Mouse (Mus musculus) forebrain, postnatal 0 days (tissue): ENCODE results near the gene Tk1. TPM values are rescaled to one million over a fixed set of nuclear protein-coding genes. Genes with fewer than 3 reads are reported as not detected.

Source experiments
- ATAC-seq: fragments of 200-750 bp; cut with Nextera tagmentation; 2 replicates; pipeline ENCODE4 v1.8.0; 2017; ENCODE audit warnings: mild to moderate bottlenecking, moderate library complexity
- DNase-seq: peaks from one replicate; pipeline ENCODE4 v3.0.0-alpha.2; 2015
- H3K27ac ChIP-seq: fragments of 300-500 bp; sonication (generic); 2 replicates; pipeline ENCODE4 v1.5.1; 2014; ENCODE audit warnings: low read depth, mild to moderate bottlenecking, antibody characterized with exemption, low read length, moderate library complexity, mixed read lengths
- H3K27me3 ChIP-seq: fragments of 300-500 bp; sonication (generic); 2 replicates; pipeline ENCODE4 v1.6.1; 2014; ENCODE audit warnings: mild to moderate bottlenecking, low read length, mixed read lengths; ENCODE audit not compliant: insufficient read depth
- H3K36me3 ChIP-seq: fragments of 300-500 bp; sonication (generic); 2 replicates; pipeline ENCODE4 v1.6.1; 2014; ENCODE audit warnings: mild to moderate bottlenecking, moderate library complexity; ENCODE audit not compliant: insufficient read depth
- H3K4me1 ChIP-seq: fragments of 300-500 bp; sonication (generic); 2 replicates; pipeline ENCODE4 v1.6.1; 2014; ENCODE audit warnings: antibody characterized with exemption; ENCODE audit not compliant: insufficient read depth
- H3K4me2 ChIP-seq: fragments of 300-500 bp; sonication (generic); 2 replicates; pipeline ENCODE4 v1.6.1; 2014; ENCODE audit warnings: low read depth, mild to moderate bottlenecking, moderate library complexity
- H3K4me3 ChIP-seq: fragments of 300-500 bp; sonication (generic); 2 replicates; pipeline ENCODE4 v1.5.1; 2014; ENCODE audit warnings: low read depth, low read length, mixed read lengths
- H3K9ac ChIP-seq: fragments of 300-500 bp; sonication (generic); 2 replicates; pipeline ENCODE4 v1.6.1; 2014; ENCODE audit warnings: mild to moderate bottlenecking
- H3K9me3 ChIP-seq: fragments of 300-500 bp; sonication (generic); 2 replicates; pipeline ENCODE4 v1.6.1; 2016; ENCODE audit warnings: low read length
- CTCF ChIP-seq: sonication (generic); IDR thresholded peaks from 2 replicates; pipeline ENCODE4 v1.5.1; 2016; ENCODE audit warnings: antibody characterized with exemption, control low read depth, low read depth
- WGBS: fragments of 180-500 bp; shearing (Covaris S2); extraction: QIAGEN DNeasy Blood & Tissue Kit; methylation state at CpG from one replicate; pipeline ENCODE4 v1.1.7; 2014; 5-methylcytosine and 5-hydroxymethylcytosine counted together
- polyA plus RNA-seq: library from polyadenylated mRNA; unstranded; fragments of >200 nt; fragmentation: Nextera tagmentation; extraction: Ambion mirVana; gene quantifications from 2 replicates; pipeline ENCODE4 v1.2.1, GENCODE M21; 2015
- total RNA-seq: library from RNA; depleted of rRNA; stranded (reverse); fragments of >200 nt; gene quantifications from 2 replicates; pipeline ENCODE4 v1.2.3, GENCODE M21; 2014

Tk1 gene
- total and polyA plus RNA-seq, 2 experiments from 2014 or later, result 12.2 to 29.8 TPM

GRCm38 (mm10) chr11:117779434-117780198 is 46.3 kb downstream of the Tk1 start:
- H3K4me1 ChIP-seq, result peaks cover 7% of the 10 kb centered on the region; the same call in 1 of the 2 replicates
- no peaks in the 10 kb centered on the region for H3K36me3 ChIP-seq
- peaks cover 17% of the 10 kb centered on the region; the same call in 1 of the 2 replicates for H3K27me3 ChIP-seq
- DNase-seq, result peak; percentile 53
- peak overlapping the region; percentile 41 for H3K4me2 ChIP-seq
- H3K9ac ChIP-seq, result 0 out of 2 replicates have a peak overlapping the region, but pooled peaks have one; percentile 10
- no peak for TF ChIP-seq CTCF
- peak; percentile 45 for ATAC-seq
- H3K9me3 ChIP-seq, result no peaks in the 10 kb centered on the region
- H3K4me3 ChIP-seq, result peak overlapping the region; percentile 17
- WGBS, result 9% methylated on average over 38 of the region's 38 CpGs
- H3K27ac ChIP-seq, result peak overlapping the region; percentile 59

- ATAC-seq (no peak), DNase-seq (no peak)
- Histone ChIP-seq H3K4me3 (no peak overlapping the region), H3K4me1 (peaks cover 7% of the 10 kb centered on the region; the same call in 1 of the 2 replicates), H3K9me3 (no peaks in the 10 kb centered on the region), H3K27me3 (peaks cover 17% of the 10 kb centered on the region; the same call in 1 of the 2 replicates), H3K4me2 (peak overlapping the region; percentile 41; the same call in 1 of the 2 replicates), H3K36me3 (no peaks in the 10 kb centered on the region), H3K27ac (peak overlapping the region; percentile 59; the same call in 1 of the 2 replicates), H3K9ac (no peak overlapping the region)
- 77% methylated on average over 12 of the region's 12 CpGs for WGBS
- no peak for TF ChIP-seq CTCF
Observed at GRCm38 (mm10) chr11:117778851-117779433, 47.0 kb downstream of the Tk1 start.

GRCm38 (mm10) chr11:117778031-117778430 is 47.9 kb downstream of the Tk1 start:
- Histone ChIP-seq H3K27ac (no peak overlapping the region), H3K4me2 (no peak overlapping the region), H3K4me1 (peaks cover 7% of the 10 kb centered on the region; the same call in 1 of the 2 replicates), H3K9ac (no peak overlapping the region), H3K36me3 (no peaks in the 10 kb centered on the region), H3K9me3 (no peaks in the 10 kb centered on the region), H3K27me3 (peaks cover 13% of the 10 kb centered on the region; the same call in 1 of the 2 replicates), H3K4me3 (no peak overlapping the region)
- no peak for DNase-seq
- no peak for ATAC-seq
- no peak for TF ChIP-seq CTCF
- WGBS, result 93% methylated on average over 11 of the region's 11 CpGs

- Histone ChIP-seq H3K36me3 (no peaks in the 10 kb centered on the region), H3K9ac (no peak overlapping the region), H3K4me1 (peaks cover 7% of the 10 kb centered on the region; the same call in 1 of the 2 replicates), H3K4me3 (no peak overlapping the region), H3K27me3 (peaks cover 13% of the 10 kb centered on the region; the same call in 1 of the 2 replicates), H3K27ac (no peak overlapping the region), H3K4me2 (no peak overlapping the region), H3K9me3 (no peaks in the 10 kb centered on the region)
- WGBS, result 87% methylated on average over 5 of the region's 5 CpGs
- ATAC-seq (no peak), DNase-seq (no peak)
- TF ChIP-seq CTCF, result no peak
Observed at GRCm38 (mm10) chr11:117777111-117777510, 48.8 kb downstream of the Tk1 start.

GRCm38 (mm10) chr11:117776085-117776792 is 49.7 kb downstream of the Tk1 start:
- no peak for ATAC-seq

GRCm38 (mm10) chr11:117775540-117775939 is 50.4 kb downstream of the Tk1 start:
- H3K27ac ChIP-seq, result no peak overlapping the region
- peaks cover 9% of the 10 kb centered on the region; the same call in 1 of the 2 replicates for H3K27me3 ChIP-seq
- DNase-seq, result no peak
- H3K4me1 ChIP-seq, result peaks cover 7% of the 10 kb centered on the region; the same call in 1 of the 2 replicates
- 88% methylated on average over 13 of the region's 13 CpGs for WGBS
- H3K4me3 ChIP-seq, result no peak overlapping the region
- no peaks in the 10 kb centered on the region for H3K36me3 ChIP-seq
- ATAC-seq, result no peak
- TF ChIP-seq CTCF, result no peak
- no peaks in the 10 kb centered on the region for H3K9me3 ChIP-seq
- no peak overlapping the region for H3K4me2 ChIP-seq
- H3K9ac ChIP-seq, result no peak overlapping the region

More at GRCm38 (mm10) chr11:117776085-117776792, 49.7 kb downstream of the Tk1 start:
- no peak overlapping the region for H3K4me3 ChIP-seq
- no peaks in the 10 kb centered on the region for H3K36me3 ChIP-seq
- no peaks in the 10 kb centered on the region for H3K9me3 ChIP-seq
- 90% methylated on average over 14 of the region's 14 CpGs for WGBS
- peaks cover 13% of the 10 kb centered on the region; the same call in 1 of the 2 replicates for H3K27me3 ChIP-seq
- no peak overlapping the region for H3K27ac ChIP-seq
- DNase-seq, result no peak
- H3K4me2 ChIP-seq, result no peak overlapping the region
- H3K9ac ChIP-seq, result no peak overlapping the region
- TF ChIP-seq CTCF, result no peak
- H3K4me1 ChIP-seq, result peaks cover 7% of the 10 kb centered on the region; the same call in 1 of the 2 replicates
